Mouse (Mus musculus): ENCODE data around the gene Dync1h1. TPM values are rescaled to one million over a fixed set of nuclear protein-coding genes. Genes with fewer than 3 reads are reported as not detected.
A peak's percentile ranks its signal among the peaks of the same experiment; 100 is the strongest.

Gene Dync1h1
- polyA plus RNA-seq (2016; fragmentation: Nextera tagmentation; extraction: Ambion mirVana), result 58.9 and 71.5 TPM in 2 replicates

DNA sequence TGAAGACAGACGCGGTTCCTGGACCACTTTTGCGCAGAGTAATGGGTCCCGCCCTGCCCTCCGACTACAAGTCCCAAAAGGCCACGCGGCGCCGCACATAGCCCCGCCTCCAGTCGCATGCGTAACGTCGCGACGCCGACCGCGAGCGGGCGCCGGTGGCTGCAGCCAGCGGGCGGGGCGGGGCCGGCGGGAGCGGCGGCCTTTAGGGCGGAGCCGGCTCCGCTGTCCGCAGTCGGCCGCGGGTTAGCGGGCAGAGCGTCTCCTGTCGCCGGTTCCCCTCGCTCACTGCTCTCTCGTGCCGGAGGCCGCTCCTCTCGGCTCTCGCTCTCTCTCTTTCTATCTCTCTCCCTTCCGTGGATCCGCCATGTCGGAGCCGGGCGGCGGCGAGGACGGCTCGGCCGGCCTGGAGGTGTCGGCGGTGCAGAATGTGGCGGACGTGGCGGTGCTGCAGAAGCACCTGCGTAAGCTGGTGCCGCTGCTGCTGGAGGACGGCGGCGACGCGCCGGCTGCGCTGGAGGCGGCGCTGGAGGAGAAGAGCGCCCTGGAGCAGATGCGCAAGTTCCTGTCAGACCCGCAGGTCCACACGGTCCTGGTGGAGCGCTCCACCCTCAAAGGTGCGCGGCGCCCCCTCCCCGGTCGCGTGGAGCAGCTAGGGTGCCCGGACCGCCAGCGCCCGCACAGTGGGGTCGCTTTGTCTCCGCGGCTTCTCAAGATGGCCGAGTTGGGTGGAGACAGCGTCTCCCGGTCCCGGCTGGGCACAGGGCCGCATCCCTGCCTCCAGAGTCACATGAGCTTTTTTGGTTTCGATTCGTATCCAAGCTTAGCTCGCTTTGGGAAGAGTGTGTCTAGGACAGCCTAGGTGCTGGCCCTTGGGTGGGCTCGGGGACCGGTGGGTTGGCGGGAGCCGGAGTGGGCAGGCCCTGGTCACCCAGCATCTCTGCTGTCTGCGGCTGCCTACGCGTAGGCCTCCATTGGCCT is at the start of gene Dync1h1:
Gene Dync1h1 (plus strand): TSS at position 212 of the 978 bp plus-strand sequence.
- peaks cover 37% of the 10 kb centered on the region for H3K4me1 ChIP-seq
- H3K27me3 ChIP-seq (ENCODE audit: low read depth, poor library complexity, severe bottlenecking), result peaks cover 20% of the 10 kb centered on the region
- peak within 1 kb of the TSS; percentile 95 for H3K27ac ChIP-seq (replicated peaks)
- DNase-seq (ENCODE audit: low spot score), result peak; percentile 91
- WGBS, result under 1% methylated on average over 105 of the region's 105 CpGs
- H3K36me3 ChIP-seq, result peaks cover 12% of the 10 kb centered on the region; the same call in 1 of the 2 replicates
- peak within 1 kb of the TSS; percentile 91 for H3K4me3 ChIP-seq
- no peaks in the 10 kb centered on the region for H3K9me3 ChIP-seq (replicated peaks)

- Histone ChIP-seq H3K36me3 (peaks cover 96% of the 10 kb centered on the region), H3K9me3 (replicated peaks) (no peaks in the 10 kb centered on the region), H3K27me3 (ENCODE audit: low read depth, poor library complexity, severe bottlenecking) (no peaks in the 10 kb centered on the region), H3K4me1 (no peaks in the 10 kb centered on the region), H3K4me3 (no peak overlapping the region), H3K27ac (replicated peaks) (no peak overlapping the region)
- DNase-seq (ENCODE audit: low spot score), result no peak
- 93% methylated on average over 13 of the region's 13 CpGs for WGBS
These were observed 49.1 kb upstream of the Dync1h1 start for GRCm38 (mm10) chr12:110552113-110552512.

DNA sequence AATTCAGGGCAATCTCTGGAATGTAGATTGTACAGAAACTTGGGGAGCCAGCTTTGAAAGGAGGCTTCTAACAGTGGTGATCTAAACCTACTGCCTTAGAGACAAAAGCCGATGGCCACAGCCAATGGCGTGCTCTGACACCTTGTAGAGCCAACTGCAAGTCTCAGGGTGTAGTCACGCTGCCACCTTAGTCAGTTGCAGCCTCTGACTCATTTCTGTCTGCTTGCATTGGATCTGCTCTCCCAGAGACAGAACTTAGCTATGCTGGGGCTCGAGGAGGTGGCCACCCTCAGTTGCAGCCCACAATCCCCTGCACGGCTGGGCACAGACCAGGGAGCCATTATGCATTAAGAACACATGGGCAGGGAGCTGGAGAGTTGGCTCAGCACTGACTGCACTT is 47.9 kb upstream of the Dync1h1 start:
- DNase-seq (ENCODE audit: low spot score), result no peak
- no peaks in the 10 kb centered on the region for H3K4me1 ChIP-seq
- H3K27ac ChIP-seq (replicated peaks), result no peak overlapping the region
- H3K36me3 ChIP-seq, result peaks cover 95% of the 10 kb centered on the region
- WGBS, result 97% methylated on average over 5 of the region's 5 CpGs
- H3K9me3 ChIP-seq (replicated peaks), result no peaks in the 10 kb centered on the region
- no peaks in the 10 kb centered on the region for H3K27me3 ChIP-seq (ENCODE audit: low read depth, poor library complexity, severe bottlenecking)
- no peak overlapping the region for H3K4me3 ChIP-seq

- Histone ChIP-seq H3K4me1 (no peaks in the 10 kb centered on the region), H3K27me3 (ENCODE audit: low read depth, poor library complexity, severe bottlenecking) (no peaks in the 10 kb centered on the region), H3K9me3 (replicated peaks) (no peaks in the 10 kb centered on the region), H3K36me3 (peaks cover 99% of the 10 kb centered on the region), H3K4me3 (no peak overlapping the region), H3K27ac (replicated peaks) (no peak overlapping the region)
- DNase-seq (ENCODE audit: low spot score), result no peak
- whole genome bisulfite sequencing, result 90% methylated on average over 21 of the region's 21 CpGs
These were observed 45.6 kb upstream of the Dync1h1 start for GRCm38 (mm10) chr12:110555536-110556240.

DNA sequence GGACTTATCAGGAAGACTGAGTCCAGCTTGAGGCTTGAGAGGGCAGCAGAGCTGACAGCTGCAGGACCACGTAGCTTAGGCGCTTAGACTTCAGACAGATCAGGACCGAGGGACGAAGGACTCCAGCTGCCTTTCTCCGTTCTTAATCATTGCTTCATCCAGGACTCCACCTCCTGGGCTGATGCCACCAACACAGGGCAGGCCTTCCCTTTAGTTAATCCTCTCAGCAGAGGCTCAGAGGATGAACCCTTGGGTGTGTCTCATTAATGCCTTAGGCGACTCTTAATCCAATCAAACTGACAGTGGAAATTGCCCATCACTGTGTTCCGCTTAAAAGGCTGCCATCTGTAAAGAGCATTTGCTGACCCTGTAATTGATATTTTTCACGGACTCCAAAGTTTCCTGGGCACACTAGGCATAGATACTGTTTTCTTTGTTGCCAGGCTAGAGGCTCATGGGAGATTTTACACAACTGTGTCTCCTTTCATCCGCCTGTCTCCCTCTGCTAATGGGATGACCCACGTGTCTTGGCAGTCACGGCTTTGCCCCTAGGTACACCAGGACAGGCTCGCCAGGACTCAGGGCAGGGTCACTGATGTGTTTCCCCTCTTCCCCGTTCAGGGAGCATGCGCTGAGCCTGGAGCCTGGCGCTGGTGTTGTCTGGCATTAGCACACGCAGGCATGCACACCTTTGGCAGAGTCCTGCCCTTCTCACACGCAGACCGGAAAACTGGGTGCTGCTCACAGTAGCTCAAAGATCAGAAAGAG is 44.2 kb upstream of the Dync1h1 start:
- 76% methylated on average over 18 of the region's 18 CpGs for WGBS
- Histone ChIP-seq H3K36me3 (peaks cover 99% of the 10 kb centered on the region), H3K27ac (replicated peaks) (no peak overlapping the region), H3K4me3 (no peak overlapping the region), H3K4me1 (no peaks in the 10 kb centered on the region), H3K27me3 (ENCODE audit: low read depth, poor library complexity, severe bottlenecking) (no peaks in the 10 kb centered on the region), H3K9me3 (replicated peaks) (no peaks in the 10 kb centered on the region)
- no peak for DNase-seq (ENCODE audit: low spot score)

- H3K9me3 ChIP-seq (replicated peaks), result no peaks in the 10 kb centered on the region
- H3K4me3 ChIP-seq, result no peak overlapping the region
- no peaks in the 10 kb centered on the region for H3K27me3 ChIP-seq (ENCODE audit: low read depth, poor library complexity, severe bottlenecking)
- peaks cover 98% of the 10 kb centered on the region for H3K36me3 ChIP-seq
- H3K4me1 ChIP-seq, result peaks cover 10% of the 10 kb centered on the region
- H3K27ac ChIP-seq (replicated peaks), result no peak overlapping the region
- DNase-seq (ENCODE audit: low spot score), result no peak
- WGBS, result 98% methylated on average over 7 of the region's 7 CpGs
These were observed 43.1 kb upstream of the Dync1h1 start for GRCm38 (mm10) chr12:110558175-110558574.

GRCm38 (mm10) chr12:110563383-110563782 is 37.9 kb upstream of the Dync1h1 start:
- Histone ChIP-seq H3K36me3 (peaks cover 98% of the 10 kb centered on the region), H3K27ac (replicated peaks) (no peak overlapping the region), H3K4me3 (no peak overlapping the region; the same call in 1 of the 2 replicates), H3K27me3 (ENCODE audit: low read depth, poor library complexity, severe bottlenecking) (no peaks in the 10 kb centered on the region), H3K4me1 (peaks cover 15% of the 10 kb centered on the region), H3K9me3 (replicated peaks) (no peaks in the 10 kb centered on the region)
- DNase-seq (ENCODE audit: low spot score), result peak; percentile 16
- WGBS, result 62% methylated on average over 11 of the region's 11 CpGs

- H3K4me3 ChIP-seq, result no peak overlapping the region
- no peaks in the 10 kb centered on the region for H3K9me3 ChIP-seq (replicated peaks)
- 94% methylated on average over 11 of the region's 11 CpGs for WGBS
- no peak for DNase-seq (ENCODE audit: low spot score)
- no peaks in the 10 kb centered on the region for H3K27me3 ChIP-seq (ENCODE audit: low read depth, poor library complexity, severe bottlenecking)
- H3K27ac ChIP-seq (replicated peaks), result no peak overlapping the region
- peaks cover 98% of the 10 kb centered on the region for H3K36me3 ChIP-seq
- peaks cover 15% of the 10 kb centered on the region for H3K4me1 ChIP-seq
These were observed 36.4 kb upstream of the Dync1h1 start for GRCm38 (mm10) chr12:110564848-110565247.

- 90% methylated on average over 9 of the region's 9 CpGs for WGBS
- Histone ChIP-seq H3K4me3 (no peak overlapping the region), H3K27ac (replicated peaks) (no peak overlapping the region), H3K4me1 (peaks cover 15% of the 10 kb centered on the region), H3K36me3 (peaks cover 98% of the 10 kb centered on the region), H3K9me3 (replicated peaks) (no peaks in the 10 kb centered on the region), H3K27me3 (ENCODE audit: low read depth, poor library complexity, severe bottlenecking) (no peaks in the 10 kb centered on the region)
- DNase-seq (ENCODE audit: low spot score), result no peak
These were observed 34.9 kb upstream of the Dync1h1 start for GRCm38 (mm10) chr12:110566366-110566765.

GRCm38 (mm10) chr12:110571050-110571449 is 30.2 kb upstream of the Dync1h1 start:
- no peaks in the 10 kb centered on the region for H3K9me3 ChIP-seq (replicated peaks)
- no peaks in the 10 kb centered on the region for H3K27me3 ChIP-seq (ENCODE audit: low read depth, poor library complexity, severe bottlenecking)
- H3K27ac ChIP-seq (replicated peaks), result no peak overlapping the region
- 95% methylated on average over 10 of the region's 10 CpGs for WGBS
- H3K4me1 ChIP-seq, result no peaks in the 10 kb centered on the region
- no peak overlapping the region for H3K4me3 ChIP-seq
- peaks cover 94% of the 10 kb centered on the region for H3K36me3 ChIP-seq
- DNase-seq (ENCODE audit: low spot score), result no peak

- H3K4me1 ChIP-seq, result no peaks in the 10 kb centered on the region
These were observed 28.9 kb upstream of the Dync1h1 start for GRCm38 (mm10) chr12:110572351-110572750.

DNA sequence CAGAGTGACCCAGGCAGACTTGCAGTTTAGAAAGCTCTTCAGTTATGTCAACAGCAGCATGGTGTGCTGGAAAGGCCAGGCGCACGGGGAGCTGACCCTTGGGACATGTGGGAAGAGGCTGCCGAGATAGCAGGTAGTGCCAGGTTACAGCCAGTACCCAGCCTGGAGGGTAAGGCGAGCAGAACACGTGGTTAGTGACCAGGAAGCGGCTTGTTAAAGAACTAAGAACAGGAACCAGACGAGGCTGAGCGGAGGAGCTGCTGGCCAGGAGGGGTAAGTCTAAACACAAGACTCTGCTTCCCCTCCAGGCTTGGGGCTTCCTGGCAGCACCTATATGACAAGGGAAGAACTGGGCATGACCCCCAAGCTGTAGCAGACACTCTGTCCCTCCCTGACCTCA is 27.6 kb upstream of the Dync1h1 start:
- no peaks in the 10 kb centered on the region for H3K4me1 ChIP-seq
- H3K4me3 ChIP-seq, result no peak overlapping the region
- H3K36me3 ChIP-seq, result peaks cover 68% of the 10 kb centered on the region
- no peaks in the 10 kb centered on the region for H3K27me3 ChIP-seq (ENCODE audit: low read depth, poor library complexity, severe bottlenecking)
- no peaks in the 10 kb centered on the region for H3K9me3 ChIP-seq (replicated peaks)
- WGBS, result 92% methylated on average over 8 of the region's 8 CpGs
- DNase-seq (ENCODE audit: low spot score), result no peak
- H3K27ac ChIP-seq (replicated peaks), result no peak overlapping the region

More at GRCm38 (mm10) chr12:110572351-110572750, 28.9 kb upstream of the Dync1h1 start:
- Histone ChIP-seq H3K4me3 (no peak overlapping the region), H3K27me3 (ENCODE audit: low read depth, poor library complexity, severe bottlenecking) (no peaks in the 10 kb centered on the region), H3K36me3 (peaks cover 81% of the 10 kb centered on the region), H3K9me3 (replicated peaks) (no peaks in the 10 kb centered on the region), H3K27ac (replicated peaks) (no peak overlapping the region)
- no peak for DNase-seq (ENCODE audit: low spot score)
- 97% methylated on average over 4 of the region's 4 CpGs for WGBS

Measured in midbrain, embryonic 10.5 days (tissue).